Mouse (Mus musculus): ENCODE measurements at regions not wholly inside any gene's neighbourhood (a gene's known extent, or its start where the extent isn't known, plus 50 kb on each side); places are given as distances from the start of the nearest gene placed in this dataset.

- peak; percentile 75; the same call in 1 of the 2 replicates for TF ChIP-seq EP300 (IDR thresholded peaks at IDR 0.05)
- TF ChIP-seq CTCF (IDR thresholded peaks at IDR 0.05), result no peak
Observed at GRCm38 (mm10) chr5:107046501-107046931, 82.4 kb downstream of the Cdc7 start.
